Mouse (Mus musculus) C2C12 (cell line): Measurements from ENCODE around the gene Fam69a. TPM values are rescaled to one million over a fixed set of nuclear protein-coding genes. Genes with fewer than 3 reads are reported as not detected.

Experiments used
- H3K27me3 ChIP-seq: one replicate; pipeline ENCODE4 v1.6.1; 2011; ENCODE audit not compliant: control insufficient read depth, insufficient read depth, insufficient read length
- H3K36me3 ChIP-seq: one replicate; pipeline ENCODE4 v1.6.1; 2011; ENCODE audit not compliant: control insufficient read depth, insufficient read depth
- H3K4me3 ChIP-seq: one replicate; pipeline ENCODE4 v1.5.1; 2011; ENCODE audit warnings: mild to moderate bottlenecking, control low read depth; ENCODE audit not compliant: poor library complexity, insufficient read depth, severe bottlenecking
- H3K79me2 ChIP-seq: one replicate; pipeline ENCODE4 v1.6.1; 2011; ENCODE audit not compliant: control insufficient read depth, insufficient read depth
- H3K79me3 ChIP-seq: one replicate; pipeline ENCODE4 v1.6.1; 2011; ENCODE audit warnings: low read depth, control low read depth
- H3ac ChIP-seq: one replicate; pipeline ENCODE3; 2011; ENCODE audit warnings: low read depth; ENCODE audit not compliant: control insufficient read depth, insufficient read length
- CEBPB ChIP-seq: IDR thresholded peaks from one replicate; pipeline ENCODE4 v1.6.1; 2011; ENCODE audit warnings: low read depth, mild to moderate bottlenecking, control low read depth, moderate library complexity
- CTCF ChIP-seq: IDR thresholded peaks from one replicate; pipeline ENCODE4 v1.5.1; 2011; ENCODE audit not compliant: control insufficient read depth, insufficient read depth, insufficient read length
- FOSL1 ChIP-seq: IDR thresholded peaks from one replicate; pipeline ENCODE4 v1.8.0; 2011; ENCODE audit warnings: mild to moderate bottlenecking, low read length; ENCODE audit not compliant: poor library complexity, insufficient read depth, severe bottlenecking
- MAX ChIP-seq: IDR thresholded peaks from one replicate; pipeline ENCODE4 v1.6.1; 2011; ENCODE audit warnings: mild to moderate bottlenecking, control low read depth
- MYOD1 ChIP-seq: IDR thresholded peaks from one replicate; pipeline ENCODE4 v1.6.1; 2011; ENCODE audit warnings: low read depth; ENCODE audit not compliant: control insufficient read depth, insufficient read length
- MYOG ChIP-seq: IDR thresholded peaks from one replicate; pipeline ENCODE4 v1.6.1; 2011; ENCODE audit not compliant: control insufficient read depth, insufficient read length; ENCODE audit errors: extremely low read depth
- USF1 ChIP-seq: IDR thresholded peaks from one replicate; pipeline ENCODE4 v1.6.1; 2011; ENCODE audit warnings: low read depth, mild to moderate bottlenecking, control low read depth, moderate library complexity
- polyA plus RNA-seq: library from polyadenylated mRNA; unstranded; fragments of >200 nt; fragmentation: generic; extraction: Trizol; gene quantifications from one replicate; pipeline ENCODE4 v1.2.1, GENCODE M21; 2012; ENCODE audit warnings: missing spikeins

The Fam69a gene
- polyA plus RNA-seq, 1 experiment, result 4.8 TPM

- Histone ChIP-seq H3K79me3 (peaks cover 44% of the 10 kb centered on the region), H3K36me3 (no peaks in the 10 kb centered on the region), H3ac (peak overlapping the region; percentile 82), H3K4me3 (peak overlapping the region; percentile 57), H3K79me2 (peaks cover 52% of the 10 kb centered on the region), H3K27me3 (no peaks in the 10 kb centered on the region)
- no peak for TF ChIP-seq USF1
- no peak for TF ChIP-seq MYOG
- TF ChIP-seq MYOD1, result no peak
- no peak for TF ChIP-seq FOSL1
- no peak for TF ChIP-seq MAX
- TF ChIP-seq CTCF, result no peak
- TF ChIP-seq CEBPB, result no peak
Observed at GRCm38 (mm10) chr5:107867970-107868904, 118.6 kb downstream of the Fam69a start.

GRCm38 (mm10) chr5:107866127-107867126 is 120.5 kb downstream of the Fam69a start:
- H3K4me3 ChIP-seq, result no peak overlapping the region
- H3K27me3 ChIP-seq, result no peaks in the 10 kb centered on the region
- peaks cover 61% of the 10 kb centered on the region for H3K79me3 ChIP-seq
- H3ac ChIP-seq, result no peak overlapping the region
- peaks cover 70% of the 10 kb centered on the region for H3K79me2 ChIP-seq
- TF ChIP-seq FOSL1 (no peak), MYOG (no peak), MYOD1 (no peak), USF1 (no peak), CTCF (no peak), MAX (no peak), CEBPB (no peak)
- no peaks in the 10 kb centered on the region for H3K36me3 ChIP-seq

- H3K27me3 ChIP-seq, result no peaks in the 10 kb centered on the region
- TF ChIP-seq CTCF, result no peak
- TF ChIP-seq MYOD1, result no peak
- TF ChIP-seq FOSL1, result no peak
- no peak for TF ChIP-seq CEBPB
- no peak for TF ChIP-seq MAX
- TF ChIP-seq MYOG, result no peak
- no peak for TF ChIP-seq USF1
- peaks cover 94% of the 10 kb centered on the region for H3K79me2 ChIP-seq
Observed at GRCm38 (mm10) chr5:107863971-107864370, 122.9 kb downstream of the Fam69a start.

GRCm38 (mm10) chr5:107858963-107859362 is 127.9 kb downstream of the Fam69a start:
- peaks cover 93% of the 10 kb centered on the region for H3K79me2 ChIP-seq
- H3ac ChIP-seq, result no peak overlapping the region
- no peak overlapping the region for H3K4me3 ChIP-seq
- no peaks in the 10 kb centered on the region for H3K36me3 ChIP-seq
- H3K79me3 ChIP-seq, result peaks cover 54% of the 10 kb centered on the region
- H3K27me3 ChIP-seq, result no peaks in the 10 kb centered on the region
- TF ChIP-seq CTCF (peak; percentile 12), MYOD1 (no peak)

More at GRCm38 (mm10) chr5:107863971-107864370, 122.9 kb downstream of the Fam69a start:
- peaks cover 78% of the 10 kb centered on the region for H3K79me3 ChIP-seq
- H3ac ChIP-seq, result no peak overlapping the region
- H3K4me3 ChIP-seq, result no peak overlapping the region
- H3K36me3 ChIP-seq, result no peaks in the 10 kb centered on the region

Other genes with a start within 250 kb of the Fam69a start
- gene Ube2d2b, start 157.0 kb downstream of the Fam69a start, polyA plus RNA-seq, result 0.09 TPM
- 6.8 TPM for gene Evi5, start 112.0 kb downstream of the Fam69a start, polyA plus RNA-seq
- gene Rpl5, start 86.6 kb downstream of the Fam69a start, polyA plus RNA-seq, result 161 TPM
- 12.0 TPM for gene Mtf2, start 78.6 kb upstream of the Fam69a start, polyA plus RNA-seq
- 16.8 TPM for gene Tmed5, start 145.5 kb upstream of the Fam69a start, polyA plus RNA-seq
- gene Ccdc18, start 145.8 kb upstream of the Fam69a start, polyA plus RNA-seq, result 0.55 TPM